Mouse (Mus musculus) adrenal gland, postnatal 4 days (tissue): ENCODE data around the gene 1700001O22Rik. TPM values are rescaled to one million over a fixed set of nuclear protein-coding genes. Genes with fewer than 3 reads are reported as not detected.
A peak's percentile ranks its signal among the peaks of the same experiment; 100 is the strongest.

ENCODE experiments used
- DNase-seq, 2 experiments: peaks; one replicate each; pipeline ENCODE4 v3.0.0; 2021 to 2022; ENCODE audit warnings: low spot score in 2 of 2, mixed read lengths in 2 of 2
- total RNA-seq, 2 experiments: library from RNA; stranded (reverse); gene quantifications; 2 replicates each; pipeline ENCODE4 v1.2.3; 2021

Gene 1700001O22Rik
- total RNA-seq, 2 experiments from 2014 or later, result 1.2 to 1.9 TPM

DNA sequence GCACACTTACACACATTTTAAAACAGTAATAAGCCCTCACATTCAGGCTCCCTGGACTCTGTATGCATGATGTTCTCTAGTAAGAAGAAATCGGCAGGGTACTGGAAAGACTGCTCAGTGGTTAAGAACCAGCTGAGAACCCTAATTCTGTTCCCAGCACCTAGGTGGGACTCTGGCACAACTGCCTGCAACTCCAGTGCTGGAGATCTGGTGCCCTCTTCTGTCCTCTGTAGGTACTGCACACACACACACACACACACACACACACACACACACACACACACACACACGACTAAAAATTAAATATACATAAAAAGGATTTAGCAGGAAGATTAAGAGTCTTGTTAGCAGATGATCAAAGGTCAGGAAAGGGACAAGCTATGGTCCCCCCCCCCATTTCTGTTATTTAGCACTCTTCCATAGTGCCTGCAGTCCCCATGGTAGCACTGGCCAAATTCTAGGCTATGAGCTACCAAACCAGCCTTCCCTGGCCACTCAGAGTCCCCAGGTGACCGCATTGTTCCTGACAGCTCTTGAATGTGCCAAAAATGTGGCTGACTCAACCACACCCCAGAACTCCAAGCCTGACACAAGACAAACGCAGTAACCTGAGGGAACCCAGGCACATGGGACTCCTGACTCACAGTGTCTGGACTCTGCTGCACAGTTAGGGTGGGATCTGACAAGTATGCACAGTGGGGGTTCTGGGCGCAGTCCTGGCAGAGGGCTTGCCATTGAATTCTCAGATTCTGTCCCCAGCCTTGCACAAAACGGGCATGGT, 47.3 kb downstream of the 1700001O22Rik start:
- no peak for DNase-seq

DNA sequence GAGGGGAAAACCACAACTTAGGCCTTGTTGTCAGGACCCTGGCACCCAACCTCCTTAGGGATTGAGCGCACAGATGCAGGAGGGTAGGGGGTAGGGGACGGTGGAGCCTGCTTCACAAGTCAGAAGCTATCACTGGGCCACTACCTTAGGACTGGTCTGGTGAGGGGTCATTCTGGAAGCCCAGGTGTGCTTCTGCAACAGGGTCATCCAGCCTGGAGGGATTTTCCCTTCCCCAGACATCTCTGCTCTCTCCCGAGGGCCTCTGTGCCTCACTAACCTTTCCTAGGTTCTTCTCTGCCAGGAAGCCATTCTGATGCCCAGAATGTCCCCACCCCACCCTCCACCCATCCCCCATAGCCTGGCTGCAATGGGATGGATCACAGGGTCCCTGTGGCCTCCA, 48.6 kb downstream of the 1700001O22Rik start:
- DNase-seq, result no peak

DNA sequence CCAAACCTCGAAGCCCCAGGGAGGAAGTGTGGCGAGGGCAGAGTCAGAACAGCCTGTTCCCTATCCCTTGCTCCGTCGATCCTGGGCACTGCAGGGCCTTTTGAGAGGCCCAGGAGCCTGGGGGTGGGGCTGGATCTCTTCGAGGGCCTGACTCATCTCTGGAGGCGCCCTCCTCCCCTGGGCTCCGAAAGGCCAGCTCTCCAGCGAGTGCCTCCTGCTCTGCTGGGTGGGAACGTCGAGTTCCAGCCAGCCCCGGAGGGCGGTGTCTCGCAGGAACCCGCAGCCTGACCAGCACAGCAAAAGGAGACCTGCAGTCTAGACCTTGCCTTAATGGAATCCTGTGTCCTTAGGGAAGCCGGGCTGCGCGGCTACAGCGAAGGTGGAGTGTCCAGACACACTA, 50.2 kb downstream of the 1700001O22Rik start:
- peak in 1 of 2 experiments; percentile 65 for DNase-seq

DNA sequence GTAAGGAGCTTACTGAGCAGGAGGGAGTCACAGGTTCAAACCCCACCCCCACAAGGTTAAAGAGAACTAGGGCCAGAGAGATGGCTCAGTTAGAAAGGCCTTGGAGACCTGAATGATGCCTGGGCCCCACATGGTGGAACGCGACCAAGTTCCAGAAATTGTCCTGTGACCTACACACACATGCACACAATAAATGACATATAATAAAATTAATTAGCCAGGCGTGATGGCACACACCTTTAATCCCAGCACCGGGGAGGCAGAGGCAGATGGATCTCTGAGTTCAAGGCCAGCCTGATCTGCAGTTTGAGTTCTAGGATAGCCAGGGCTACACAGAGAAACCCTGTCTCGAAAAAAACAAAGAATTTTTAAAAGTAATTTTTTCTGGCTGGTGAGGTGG, 51.0 kb downstream of the 1700001O22Rik start:
- no peak for DNase-seq

DNA sequence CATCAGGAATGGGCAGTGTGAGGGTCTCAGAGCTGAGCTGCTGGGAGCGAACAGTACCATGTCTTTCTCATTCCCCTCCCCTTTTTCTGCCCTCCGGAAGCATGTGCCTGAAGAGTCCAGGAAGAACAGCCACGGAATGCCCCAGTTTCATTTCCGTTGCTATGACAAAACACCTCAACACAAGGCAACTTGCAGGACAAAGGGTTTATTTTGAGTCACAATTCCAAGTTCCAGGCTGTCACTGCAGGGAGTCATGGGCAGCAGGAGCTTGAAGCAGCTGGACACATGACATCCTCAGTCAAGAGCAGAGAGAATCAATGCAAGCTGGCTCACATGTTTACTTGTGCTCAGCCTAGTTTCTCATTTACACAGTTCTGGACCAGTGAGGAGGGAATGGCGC, 53.4 kb downstream of the 1700001O22Rik start:
- no peak for DNase-seq

DNA sequence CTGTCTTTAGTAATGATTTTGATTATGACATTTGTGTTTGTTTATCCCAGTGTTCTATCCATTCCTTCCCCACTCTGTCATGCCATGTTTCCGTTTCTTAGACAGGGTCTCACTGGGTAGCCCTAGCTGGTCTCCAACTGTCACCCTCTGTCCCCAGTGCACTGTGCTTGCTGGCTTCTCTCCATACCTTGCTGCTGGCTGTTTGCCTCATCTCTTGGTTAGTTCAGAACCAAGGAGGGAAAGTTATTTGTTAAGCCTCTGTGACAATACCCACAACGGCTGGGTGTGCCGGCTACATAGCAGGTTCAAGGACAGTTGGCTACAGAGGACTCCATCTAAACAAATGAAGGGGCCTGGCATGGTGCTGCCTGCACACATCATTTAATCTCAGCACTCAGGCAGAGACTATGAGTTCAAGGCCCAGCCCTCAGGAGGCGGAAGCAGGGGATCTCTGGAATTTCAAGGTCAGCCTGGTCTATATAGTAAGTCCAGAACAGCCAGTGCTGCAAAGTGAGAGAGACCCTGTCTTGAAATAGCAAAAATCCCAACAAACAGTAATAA, 55.8 kb downstream of the 1700001O22Rik start:
- no peak for DNase-seq

Other genes with a start within 250 kb of the 1700001O22Rik start
- gene Cstad, start 208.6 kb downstream of the 1700001O22Rik start, total RNA-seq, result 1 to 10 TPM; 6.7 to 7.3 TPM
- gene Ntmt1, start 4.2 kb upstream of the 1700001O22Rik start, total RNA-seq, result 10 to 100 TPM; 43.1 to 44.4 TPM
- gene Asb6, start 26.7 kb upstream of the 1700001O22Rik start, total RNA-seq, result 10 to 100 TPM; 28.9 to 32.0 TPM
- 1 to 10 TPM; 2.8 to 3.3 TPM for gene Prrx2, start 31.3 kb upstream of the 1700001O22Rik start, total RNA-seq
- 10 to 100 TPM; 14.6 to 16.9 TPM for gene Ptges, start 126.2 kb upstream of the 1700001O22Rik start, total RNA-seq
- gene Tor1b, start 149.3 kb upstream of the 1700001O22Rik start, total RNA-seq, result 10 to 100 TPM; 51.4 to 54.9 TPM
- 10 to 100 TPM; 45.1 to 47.1 TPM for gene Tor1a, start 164.3 kb upstream of the 1700001O22Rik start, total RNA-seq
- gene BC005624, start 178.5 kb upstream of the 1700001O22Rik start, total RNA-seq, result 10 to 100 TPM; 37.3 to 42.8 TPM
- 10 to 100 TPM; 30.7 to 31.5 TPM for gene Usp20, start 178.6 kb upstream of the 1700001O22Rik start, total RNA-seq